Mouse (Mus musculus) B cell, adult 2 months (primary cell): ENCODE data around the gene Fmnl1.
"Not testable (repeated sequence)": the region's sequence is repeated elsewhere in the genome, so short reads cannot be mapped to it uniquely, and the experiment has no call there.

ENCODE experiments used
- DNase-seq, 2 experiments: peaks; one replicate each; pipeline ENCODE4 v3.0.0; 2022

Gene Fmnl1

DNA sequence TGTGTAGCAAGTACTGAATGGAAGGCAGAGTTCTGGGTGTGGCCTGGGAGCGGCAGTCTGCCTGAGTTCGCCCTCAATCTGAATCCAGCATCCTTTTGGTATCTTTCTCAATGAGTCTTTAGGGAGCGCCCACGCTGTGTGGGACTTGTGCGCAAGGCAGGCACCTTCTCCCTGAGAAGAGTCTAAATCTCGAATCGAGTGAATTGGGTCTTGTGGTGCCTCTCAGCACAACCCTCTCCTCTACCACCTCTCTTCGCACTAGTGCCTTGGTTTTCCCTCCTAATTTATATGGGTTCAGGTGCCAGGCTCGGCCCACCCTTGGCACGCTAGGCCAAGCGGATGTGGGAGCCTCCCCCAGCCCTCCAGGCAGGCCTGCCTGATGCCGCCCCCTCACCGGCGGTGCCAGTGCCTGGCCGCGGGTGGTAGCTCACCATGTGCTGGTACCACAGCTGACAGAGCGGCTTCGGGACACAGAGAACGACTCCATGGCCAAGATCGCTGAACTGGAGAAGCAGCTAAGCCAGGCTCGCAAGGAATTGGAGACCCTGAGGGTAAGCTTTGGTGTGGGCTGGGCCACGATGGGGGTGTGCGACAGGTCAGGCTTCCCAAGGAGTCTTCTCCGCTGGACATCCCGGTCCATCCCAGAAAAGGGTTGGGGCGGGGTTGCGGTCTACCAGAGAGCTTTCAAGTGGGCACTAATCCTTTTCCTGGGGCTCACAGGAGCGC is 21.5 kb downstream of the Fmnl1 start:
- DNase-seq: no peak

- no peak for DNase-seq
Measured at GRCm38 (mm10) chr11:103192956-103193824, 22.3 kb downstream of the Fmnl1 start.

DNA sequence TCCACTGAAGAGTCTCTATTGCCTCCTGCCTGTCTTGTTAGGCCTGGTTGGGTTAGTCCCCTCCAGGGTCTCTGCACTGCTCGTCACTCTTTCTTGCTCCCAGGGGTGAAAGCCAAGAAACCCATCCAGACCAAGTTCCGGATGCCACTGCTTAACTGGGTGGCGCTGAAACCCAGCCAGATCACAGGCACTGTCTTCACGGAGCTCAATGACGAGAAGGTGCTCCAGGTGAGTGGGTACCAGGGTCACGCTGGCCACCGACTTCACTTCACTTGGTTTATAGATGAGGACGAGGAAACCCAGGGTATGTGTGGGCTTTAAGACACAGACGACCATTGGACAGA is 22.9 kb downstream of the Fmnl1 start:
- DNase-seq: no peak

GRCm38 (mm10) chr11:103195236-103195635 is 24.3 kb downstream of the Fmnl1 start:
- DNase-seq: no peak

DNA sequence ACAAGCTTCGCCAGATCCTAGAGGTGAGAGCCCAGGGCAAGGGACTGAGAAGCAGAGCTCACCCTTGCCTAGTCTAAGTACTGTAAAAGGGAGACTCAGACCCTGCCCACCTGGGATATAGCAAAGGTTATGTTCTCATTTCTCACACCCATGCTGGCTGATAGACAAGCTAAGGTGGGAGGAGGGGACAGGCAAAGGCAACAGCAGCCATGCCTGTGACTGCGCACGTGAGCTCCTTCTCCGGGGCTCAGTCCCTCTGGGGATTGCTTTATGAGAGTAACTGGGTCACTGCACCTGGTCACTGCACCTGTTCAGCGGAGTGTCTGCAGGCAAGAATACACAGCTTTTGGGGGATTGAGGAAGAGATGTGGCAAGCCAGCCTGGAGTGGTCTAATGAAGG is 24.7 kb downstream of the Fmnl1 start:
- DNase-seq: no peak

DNA sequence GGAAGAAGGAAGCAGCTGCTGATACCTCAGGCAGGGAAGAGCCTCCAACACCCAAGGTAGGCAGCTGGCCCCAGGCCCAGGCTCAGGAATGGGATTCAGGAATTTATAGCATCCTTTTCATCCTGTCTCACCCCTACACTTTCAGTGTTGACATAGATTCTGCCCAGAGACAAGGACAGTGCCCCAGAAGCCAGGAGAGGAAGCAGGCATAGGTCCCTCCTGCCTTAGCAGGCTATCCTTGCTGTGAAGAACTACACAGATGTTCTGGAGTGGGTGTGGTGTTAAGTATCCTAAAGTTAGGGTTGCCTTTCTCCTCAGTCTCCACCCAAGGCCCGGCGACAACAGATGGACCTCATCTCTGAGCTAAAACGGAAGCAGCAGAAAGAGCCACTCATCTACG is 26.4 kb downstream of the Fmnl1 start:
- DNase-seq: no peak

- DNase-seq: no peak
Measured at GRCm38 (mm10) chr11:103198339-103198738, 27.4 kb downstream of the Fmnl1 start.

GRCm38 (mm10) chr11:103198911-103199803 is 28.2 kb downstream of the Fmnl1 start:
- no peak for DNase-seq

GRCm38 (mm10) chr11:103201664-103202063 is 30.8 kb downstream of the Fmnl1 start:
- no peak for DNase-seq

- no peak for DNase-seq
Measured at GRCm38 (mm10) chr11:103202376-103202775, 31.5 kb downstream of the Fmnl1 start.

DNA sequence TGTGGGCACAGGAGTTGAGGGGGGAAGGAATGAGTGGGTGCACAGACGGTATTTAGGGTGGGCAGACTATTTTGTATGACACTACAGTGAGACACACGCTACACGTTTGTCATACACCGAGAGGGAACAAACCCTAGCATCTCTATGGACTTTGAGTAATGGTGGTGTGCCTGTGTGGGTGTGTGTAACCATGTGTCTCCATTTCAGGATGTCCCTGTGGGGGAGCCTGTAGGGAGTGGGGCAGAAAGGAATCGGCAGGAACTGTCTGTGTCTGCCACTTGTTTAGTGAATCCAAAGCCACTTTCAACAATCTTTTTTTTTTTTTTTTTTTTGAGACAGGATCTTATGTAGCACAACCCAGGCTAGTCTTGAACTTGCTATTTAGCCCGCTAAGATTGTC is 35.3 kb downstream of the Fmnl1 start:
- no peak for DNase-seq

GRCm38 (mm10) chr11:103208458-103208857 is 37.6 kb downstream of the Fmnl1 start, which contains the start of gene 1700023F06Rik:
1700023F06Rik (minus strand) TSS chr11:103208558.
- no peak for DNase-seq

GRCm38 (mm10) chr11:103210291-103210690 is 39.4 kb downstream of the Fmnl1 start:
- no peak for DNase-seq

- DNase-seq: peak; percentile 28 to 38
Measured at GRCm38 (mm10) chr11:103213712-103214111, 42.8 kb downstream of the Fmnl1 start.

GRCm38 (mm10) chr11:103215355-103215754 is 44.4 kb downstream of the Fmnl1 start:
- DNase-seq: no peak

DNA sequence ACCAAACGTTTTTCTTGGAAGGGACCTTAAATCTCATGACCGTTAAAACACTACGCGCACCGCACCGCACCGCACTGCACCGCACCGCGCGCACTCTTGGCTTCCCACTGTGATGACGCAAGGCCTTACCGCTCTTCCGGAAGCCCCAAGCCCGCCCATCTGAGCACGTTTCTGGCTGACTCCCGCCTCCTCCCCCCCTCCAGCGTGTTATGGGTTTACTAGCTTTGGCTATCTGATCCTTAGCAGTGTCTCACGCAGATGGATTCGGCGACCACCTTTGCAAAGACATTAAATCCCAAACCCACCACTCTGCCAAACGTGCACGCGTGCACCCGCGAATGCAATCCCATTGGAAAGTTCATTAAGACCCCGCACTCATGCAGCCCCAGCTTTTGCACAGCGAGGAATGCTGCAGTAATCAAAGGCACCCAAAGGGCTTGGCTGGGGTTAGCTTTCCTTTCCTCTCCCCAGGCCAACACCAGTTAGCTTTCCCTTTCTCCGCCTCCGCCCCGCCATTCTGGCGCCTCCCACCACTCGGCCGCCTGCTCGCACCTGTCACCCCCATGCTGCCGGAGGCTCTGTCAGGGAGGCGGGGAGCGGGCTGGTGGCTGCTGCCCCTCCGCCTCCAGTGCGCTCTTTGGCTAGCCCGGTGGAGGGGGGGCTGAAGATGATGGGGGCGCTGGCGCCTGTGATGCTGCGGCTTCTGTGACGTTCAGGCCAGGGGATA is 47.0 kb downstream of the Fmnl1 start, which contains the start of gene Spata32:
Gene Spata32 (minus strand): TSS at position 643 of the 727 bp plus-strand sequence.
- DNase-seq: peak; percentile 67 to 72

DNA sequence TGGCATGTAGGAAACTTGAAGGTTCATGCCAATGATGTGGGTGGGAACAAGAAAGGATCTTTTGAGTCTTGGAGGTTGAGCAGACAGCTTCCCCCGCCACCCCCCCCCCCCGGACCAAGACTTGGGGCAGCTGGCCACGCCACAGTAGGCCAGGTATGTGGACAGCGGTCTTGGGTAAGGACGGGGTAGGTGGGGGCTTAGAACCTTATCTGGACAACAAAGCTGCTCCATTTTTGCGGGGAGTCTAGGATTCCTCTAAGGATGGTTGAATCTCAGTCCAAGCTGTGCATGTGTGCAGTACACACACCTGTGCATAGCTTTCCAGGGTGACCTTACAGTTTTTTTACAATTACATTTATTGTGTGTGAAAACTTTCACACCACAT is 47.6 kb downstream of the Fmnl1 start:
- DNase-seq: no peak

DNA sequence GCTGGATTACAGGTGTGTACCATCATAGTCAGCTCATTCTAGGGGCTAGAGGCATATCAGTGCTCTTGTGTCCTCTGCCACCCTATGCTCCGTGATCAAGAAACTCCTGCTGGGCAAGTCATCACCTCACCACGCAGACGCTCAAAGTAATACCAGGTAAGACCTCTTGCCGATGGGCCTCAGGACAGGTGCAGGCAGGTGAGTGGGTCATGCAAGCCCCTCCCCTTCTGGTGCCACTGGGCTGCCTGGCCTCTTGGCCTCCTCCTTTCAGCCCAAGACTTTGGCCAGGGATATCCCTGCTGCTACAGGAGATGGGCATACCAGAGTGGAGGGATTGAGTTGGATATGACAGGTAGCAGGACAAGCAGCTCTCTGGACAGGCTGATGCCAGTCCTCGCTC is 48.4 kb downstream of the Fmnl1 start:
- no peak for DNase-seq

GRCm38 (mm10) chr11:103219995-103220394 is 49.1 kb downstream of the Fmnl1 start:
- DNase-seq: no peak

DNA sequence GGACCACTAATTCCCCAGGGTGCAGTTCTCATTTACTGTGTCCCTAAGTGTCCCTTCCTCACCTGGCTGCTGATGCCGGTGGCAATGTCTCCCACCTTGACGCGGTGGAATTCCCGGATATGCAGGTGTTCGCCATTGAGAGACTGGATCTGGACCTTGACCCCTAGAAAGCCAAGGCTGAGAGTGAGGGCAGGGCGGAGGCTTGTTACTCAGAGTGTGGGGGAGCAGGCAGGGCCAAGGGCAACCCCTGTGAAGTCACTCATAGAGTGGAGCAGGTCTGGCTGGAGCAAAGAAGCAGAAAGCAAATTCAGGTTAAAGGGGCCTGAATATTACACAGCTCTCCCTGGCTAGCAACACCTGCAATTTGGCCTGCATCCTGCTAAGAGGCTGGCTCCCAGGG is 50.5 kb downstream of the Fmnl1 start:
- no peak for DNase-seq

DNA sequence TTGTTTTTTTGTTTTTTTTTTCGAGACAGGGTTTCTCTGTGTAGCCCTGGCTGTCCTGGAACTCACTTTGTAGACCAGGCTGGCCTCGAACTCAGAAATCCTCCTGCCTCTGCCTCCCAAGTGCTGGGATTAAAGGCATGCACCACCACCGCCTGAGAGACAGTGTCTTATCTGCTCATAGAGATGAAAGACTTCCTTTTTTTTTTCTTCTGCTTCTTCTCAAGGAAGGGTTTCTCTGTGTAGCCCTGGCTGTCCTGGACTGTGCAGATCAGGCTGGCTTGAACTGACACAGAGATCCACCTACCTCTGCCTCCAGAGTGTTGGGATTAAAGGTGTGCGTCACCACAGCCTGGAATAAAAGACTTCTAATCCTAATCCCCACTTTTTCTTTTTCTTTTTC is 51.8 kb downstream of the Fmnl1 start:
- DNase-seq: not testable (repeated sequence)

DNA sequence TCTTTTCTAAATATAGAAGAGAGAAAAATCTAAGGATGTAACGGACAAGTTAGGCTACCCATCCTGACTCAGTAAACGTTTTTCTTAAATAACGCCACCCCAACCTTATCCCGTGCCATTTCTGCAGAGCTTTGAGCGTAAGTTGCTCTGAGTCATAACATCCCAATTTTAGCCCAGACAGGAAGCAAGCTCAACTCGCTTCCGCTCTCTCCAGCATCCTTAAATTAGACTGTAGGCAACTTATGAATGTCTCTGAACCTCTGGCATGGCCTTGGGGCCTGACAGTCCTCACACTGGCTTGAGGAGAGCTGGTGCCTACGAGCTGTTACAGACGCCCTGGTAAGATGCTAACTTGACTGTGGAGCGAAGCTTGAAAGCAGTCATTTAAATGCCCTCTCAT is 52.5 kb downstream of the Fmnl1 start:
- no peak for DNase-seq
